Mouse (Mus musculus): ENCODE results near the gene Snrnp48.

Gene Snrnp48

DNA sequence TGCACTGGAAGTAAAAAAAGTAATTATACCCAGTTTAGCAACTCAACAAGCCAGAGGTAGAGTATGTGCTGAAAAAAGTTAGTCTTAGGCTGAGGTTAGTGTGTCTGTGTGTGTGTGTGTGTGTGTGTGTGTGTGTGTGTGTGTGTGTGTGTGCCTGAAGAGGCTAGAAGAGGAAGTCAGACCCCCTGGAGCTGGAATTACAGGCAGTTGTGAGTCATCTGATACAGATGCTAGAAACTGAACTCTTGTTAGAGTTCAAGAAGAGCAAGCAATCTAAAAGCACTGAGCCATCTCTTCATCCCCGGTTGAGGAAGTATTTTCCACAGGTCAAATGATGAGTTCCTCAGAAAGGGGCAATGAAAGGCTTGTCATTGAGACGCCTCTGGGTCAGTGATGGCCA lies 54.2 kb downstream of the Snrnp48 start:
- no peak for DNase-seq (ENCODE audit: low spot score in 2 of 2)

DNA sequence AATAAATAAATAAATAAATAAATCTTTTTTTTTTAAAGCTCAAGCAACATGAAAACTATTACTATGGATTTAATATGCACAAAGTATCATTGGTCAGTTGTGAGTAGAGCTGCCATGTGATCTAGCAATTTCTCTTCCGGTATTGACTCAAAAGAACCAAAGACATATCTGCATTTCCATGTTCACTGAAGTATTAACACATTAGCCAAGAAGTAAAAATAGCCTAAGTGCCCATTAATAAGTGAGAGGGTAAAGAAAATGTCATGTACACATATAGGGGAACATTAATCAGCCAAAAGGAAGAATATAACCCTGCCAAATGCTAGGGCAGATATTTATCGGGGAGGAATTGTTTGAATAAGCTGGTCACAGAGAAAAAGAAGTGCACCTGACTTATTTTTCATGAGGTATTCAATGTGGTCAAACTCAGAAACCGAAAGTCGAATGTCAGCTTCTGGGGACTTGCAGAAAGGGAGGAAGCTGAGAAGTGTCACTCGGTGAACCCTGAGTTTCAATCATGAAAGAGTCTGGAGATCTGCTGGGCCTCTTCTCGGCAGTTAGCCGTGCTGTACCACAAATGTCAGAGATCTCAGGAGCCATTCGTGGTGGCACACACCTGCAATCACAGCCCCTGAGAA lies 64.4 kb downstream of the Snrnp48 start:
- DNase-seq (ENCODE audit: low spot score in 2 of 2): no peak

DNA sequence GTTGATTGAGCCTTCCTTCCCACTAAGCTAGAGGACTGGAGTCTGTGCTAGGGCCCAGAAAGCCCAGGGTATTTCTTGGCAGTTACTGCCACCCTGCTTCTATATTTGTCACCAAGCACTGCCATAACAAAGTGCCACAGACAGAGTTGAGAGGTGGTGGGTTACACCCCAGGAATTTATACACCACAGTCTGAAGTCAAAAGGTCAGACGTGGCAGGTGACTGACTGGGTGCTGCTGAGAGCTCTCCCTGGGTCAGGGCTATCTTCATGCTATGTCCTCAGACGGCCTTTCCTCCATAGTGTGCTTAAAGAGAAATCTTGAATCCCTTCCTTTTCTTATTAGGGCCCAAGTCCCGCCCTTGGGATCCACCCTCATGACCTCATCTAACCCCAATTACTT lies 67.9 kb downstream of the Snrnp48 start:
- DNase-seq (ENCODE audit: low spot score in 2 of 2): no peak
